Mouse (Mus musculus) gastrocnemius, adult 2 months (tissue): Measurements from ENCODE around the gene Olfr105-ps. TPM values are rescaled to one million over a fixed set of nuclear protein-coding genes. Genes with fewer than 3 reads are reported as not detected.

ENCODE experiments used
- DNase-seq: peaks from one replicate; pipeline ENCODE4 v3.0.0; 2022
- H3K27ac ChIP-seq: fragments of 200-600 bp; 2 replicates; pipeline ENCODE4 v1.8.1; 2022; ENCODE audit warnings: mild to moderate bottlenecking
- H3K4me3 ChIP-seq: fragments of 200-600 bp; 2 replicates; pipeline ENCODE4 v1.8.1; 2022; ENCODE audit warnings: mild to moderate bottlenecking, moderate library complexity
- CTCF ChIP-seq: fragments of 200-600 bp; IDR thresholded peaks from 2 replicates; pipeline ENCODE4 v1.8.1; 2022; ENCODE audit warnings: antibody characterized with exemption, mild to moderate bottlenecking, moderate library complexity
- intact Hi-C: fragments of 180-260 bp; cut with DNase I; formaldehyde crosslinking; loops from one replicate; pipeline ENCODE4 v1.15.1; 2025
- long read RNA-seq, 2 experiments: library from polyadenylated mRNA; stranded (forward); transcript quantifications; one replicate each; pipeline ENCODE4 v2.0.0; 2021
- total RNA-seq, 2 experiments: library from RNA; stranded (reverse); gene quantifications; 2 replicates each; pipeline ENCODE4 v1.2.3; 2021

The Olfr105-ps gene
- total RNA-seq: not detected
- long read RNA-seq, experiment 1: 0 reads
- long read RNA-seq, experiment 2: 0 reads

- Histone ChIP-seq H3K4me3 (no peak within 1 kb of the TSS), H3K27ac (no peak within 1 kb of the TSS)
- no peak for DNase-seq
- intact Hi-C loops: no loop called here
- no peak for TF ChIP-seq CTCF
Measured at GRCm38 (mm10) chr17:37378733-37379132, at the start of gene Olfr105-ps. TSS of gene Olfr105-ps (plus strand) at chr17:37379033.

- intact Hi-C loops: no loop called here
- DNase-seq: no peak
- no peak for TF ChIP-seq CTCF
- H3K4me3 ChIP-seq: no peak within 1 kb of the TSS
- no peak within 1 kb of the TSS for H3K27ac ChIP-seq
Measured at GRCm38 (mm10) chr17:37339598-37339997, 39.2 kb upstream of the Olfr105-ps start, which contains the start of gene Olfr103. TSS of gene Olfr103 (minus strand) at chr17:37339698.

GRCm38 (mm10) chr17:37359282-37359681 lies 19.6 kb upstream of the Olfr105-ps start, which contains the start of gene Olfr104-ps:
TSS of gene Olfr104-ps (plus strand) at chr17:37359582.
- no peak for TF ChIP-seq CTCF
- Histone ChIP-seq H3K27ac (no peak within 1 kb of the TSS), H3K4me3 (no peak within 1 kb of the TSS)
- no peak for DNase-seq
- intact Hi-C loops: no loop called here

- no peak for DNase-seq
- Histone ChIP-seq H3K27ac (no peak within 1 kb of the TSS), H3K4me3 (no peak within 1 kb of the TSS)
- intact Hi-C loops: no loop called here
- TF ChIP-seq CTCF: no peak
Measured at GRCm38 (mm10) chr17:37390093-37390492, 11.3 kb downstream of the Olfr105-ps start, which contains the start of gene Olfr106-ps. TSS of gene Olfr106-ps (plus strand) at chr17:37390393.

GRCm38 (mm10) chr17:37398926-37399325 lies 20.1 kb downstream of the Olfr105-ps start, which contains the start of gene Olfr107:
TSS of gene Olfr107 (plus strand) at chr17:37399226.
- intact Hi-C loops: no loop called here
- Histone ChIP-seq H3K4me3 (no peak within 1 kb of the TSS), H3K27ac (no peak within 1 kb of the TSS)
- no peak for TF ChIP-seq CTCF
- no peak for DNase-seq

- intact Hi-C loops: no loop called here
- Histone ChIP-seq H3K4me3 (no peak overlapping the region), H3K27ac (no peak overlapping the region)
- no peak for TF ChIP-seq CTCF
- DNase-seq: no peak
Measured at GRCm38 (mm10) chr17:37413380-37413779, 34.5 kb downstream of the Olfr105-ps start.

Other genes starting within 250 kb of the Olfr105-ps start
- gene Olfr93, start 217.5 kb upstream of the Olfr105-ps start, total RNA-seq: not detected
- not detected for gene Ubd, start 185.1 kb upstream of the Olfr105-ps start, total RNA-seq
- gene Olfr94, start 178.0 kb upstream of the Olfr105-ps start, total RNA-seq: not detected
- not detected for gene Olfr95, start 165.9 kb upstream of the Olfr105-ps start, total RNA-seq
- gene Olfr96, start 158.9 kb upstream of the Olfr105-ps start, total RNA-seq: not detected
- not detected for gene Olfr97, start 141.7 kb upstream of the Olfr105-ps start, total RNA-seq
- gene Olfr98, start 115.3 kb upstream of the Olfr105-ps start, total RNA-seq: not detected
- 1 to 10 TPM in 1 of 2 experiments, under 1 TPM in 1; 0.77 to 1.6 TPM for gene H2-M3, start 108.8 kb upstream of the Olfr105-ps start, total RNA-seq
- gene Olfr99, start 95.6 kb upstream of the Olfr105-ps start, total RNA-seq: not detected
- not detected for gene Olfr101, start 74.7 kb upstream of the Olfr105-ps start, total RNA-seq
- gene Olfr102, start 62.0 kb upstream of the Olfr105-ps start, total RNA-seq: not detected
- gene Olfr103, start 39.3 kb upstream of the Olfr105-ps start, total RNA-seq: not detected
- gene Olfr104-ps, start 19.5 kb upstream of the Olfr105-ps start, total RNA-seq: not detected
- gene Olfr106-ps, start 11.4 kb downstream of the Olfr105-ps start, total RNA-seq: not detected
- gene Olfr107, start 20.2 kb downstream of the Olfr105-ps start, total RNA-seq: not detected
- not detected for gene Olfr108, start 66.4 kb downstream of the Olfr105-ps start, total RNA-seq
- gene Olfr109, start 79.9 kb downstream of the Olfr105-ps start, total RNA-seq: not detected
- not detected for gene H2-M2, start 104.5 kb downstream of the Olfr105-ps start, total RNA-seq
- gene Olfr110, start 113.4 kb downstream of the Olfr105-ps start, total RNA-seq: not detected
- gene Olfr111, start 129.0 kb downstream of the Olfr105-ps start, total RNA-seq: not detected
- not detected for gene Olfr112, start 190.4 kb downstream of the Olfr105-ps start, total RNA-seq
- gene Olfr113, start 198.6 kb downstream of the Olfr105-ps start, total RNA-seq: not detected
- not detected for gene Olfr114, start 213.7 kb downstream of the Olfr105-ps start, total RNA-seq
- not detected for gene Olfr115, start 248.1 kb downstream of the Olfr105-ps start, total RNA-seq
- not detected for gene Olfr116, start 248.2 kb downstream of the Olfr105-ps start, total RNA-seq